Mouse (Mus musculus) heart, adult 2 months (tissue): ENCODE measurements at regions not wholly inside any gene's neighbourhood (a gene's known extent, or its start where the extent isn't known, plus 50 kb on each side); places are given as distances from the start of the nearest gene placed in this dataset.

Experiments used
- CTCF ChIP-seq: fragments of 200-600 bp; IDR thresholded peaks from 2 replicates; pipeline ENCODE4 v1.8.1; 2022; ENCODE audit warnings: antibody characterized with exemption, mild to moderate bottlenecking, moderate library complexity
- EP300 ChIP-seq: fragments of 200-500 bp; IDR thresholded peaks from 2 replicates; pipeline ENCODE4 v1.6.1; 2011; ENCODE audit warnings: low read depth, low read length, control low read depth; ENCODE audit not compliant: insufficient read depth
- POLR2A ChIP-seq: fragments of 200-500 bp; IDR thresholded peaks from 2 replicates; pipeline ENCODE4 v1.6.1; 2011; ENCODE audit warnings: mild to moderate bottlenecking, low read depth, low read length, control low read depth; ENCODE audit not compliant: insufficient read depth

DNA sequence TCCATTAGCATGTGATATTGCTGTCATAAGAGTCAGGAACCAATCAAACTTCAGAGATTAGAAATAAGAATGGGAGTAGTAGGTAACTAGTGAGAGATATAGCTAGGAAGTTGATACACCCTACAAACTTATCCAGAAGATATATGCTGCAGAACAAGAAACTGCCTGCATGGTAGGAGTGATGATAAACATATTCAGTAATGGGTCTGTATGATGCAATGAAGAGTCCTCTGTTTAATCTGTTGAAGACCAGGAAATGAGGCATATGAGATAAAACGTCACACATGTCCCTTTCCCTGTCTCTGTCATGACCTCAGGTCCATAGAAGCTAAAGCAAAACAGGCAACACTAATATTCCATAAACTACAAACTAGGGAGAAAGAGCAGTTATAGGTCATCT is 162.2 kb upstream of the Ppargc1a start:
- TF ChIP-seq CTCF (no peak), POLR2A (no peak), EP300 (no peak)
